Mouse (Mus musculus) lung, postnatal 0 days (tissue): ENCODE data around the gene Kcnh1.

Source experiments
- CTCF ChIP-seq: IDR thresholded peaks from 2 replicates; pipeline ENCODE4 v1.5.1; 2016; ENCODE audit warnings: antibody characterized with exemption, mild to moderate bottlenecking
- EP300 ChIP-seq: IDR thresholded peaks from 2 replicates; pipeline ENCODE4 v1.6.1; 2016; ENCODE audit warnings: antibody characterized with exemption, mild to moderate bottlenecking, control low read depth

DNA sequence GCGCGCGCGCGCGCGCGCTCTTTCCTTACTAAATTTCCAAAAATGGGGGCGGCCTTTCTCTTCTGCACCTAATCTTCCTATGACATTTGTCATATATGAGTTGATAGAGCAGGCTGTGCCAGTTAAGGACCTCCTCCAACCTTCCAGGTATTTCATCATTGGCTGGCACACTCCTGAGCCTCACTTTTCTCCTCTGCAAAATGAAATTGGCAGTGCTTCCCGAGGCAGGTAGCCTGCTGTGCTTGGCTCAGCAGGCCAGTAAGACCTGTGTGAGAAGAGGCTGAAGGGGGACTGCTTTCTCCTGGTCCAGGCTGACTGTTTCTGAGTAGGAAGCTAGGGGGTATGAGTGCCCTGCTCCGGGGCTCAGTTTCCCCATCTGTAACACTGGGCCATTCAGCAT is 297.0 kb downstream of the Kcnh1 start:
- TF ChIP-seq CTCF (no peak), EP300 (no peak)
